Mouse (Mus musculus) cerebellum, adult 2 months (tissue): ENCODE data around the gene Paip2b.

ENCODE experiments used
- CTCF ChIP-seq: fragments of 200-500 bp; IDR thresholded peaks from 2 replicates; pipeline ENCODE4 v1.5.1; 2011; ENCODE audit warnings: low read depth, mild to moderate bottlenecking, control low read depth, low read length, moderate library complexity, borderline replicate concordance; ENCODE audit not compliant: insufficient read depth
- POLR2A ChIP-seq: fragments of 200-500 bp; IDR thresholded peaks from 2 replicates; pipeline ENCODE4 v1.6.1; 2011; ENCODE audit warnings: low read length, control low read depth, borderline replicate concordance; ENCODE audit not compliant: insufficient read depth

- TF ChIP-seq POLR2A (no peak), CTCF (no peak)
Observed at GRCm38 (mm10) chr6:83796686-83797085, 34.9 kb downstream of the Paip2b start.
